Mouse (Mus musculus) cerebellum, adult 18-20 months (tissue): ENCODE data around the gene Nudt13.
A peak's percentile ranks its signal among the peaks of the same experiment; 100 is the strongest.
"Not testable (repeated sequence)": the region's sequence is repeated elsewhere in the genome, so short reads cannot be mapped to it uniquely, and the experiment has no call there.

ENCODE experiments used
- DNase-seq, 2 experiments: peaks; one replicate each; pipeline ENCODE4 v3.0.0; 2021

Nudt13 gene

GRCm38 (mm10) chr14:20294117-20294892 lies at the start of gene Nudt13:
Nudt13 (plus strand) TSS chr14:20294697.
- peak; percentile 80 to 93 for DNase-seq

DNA sequence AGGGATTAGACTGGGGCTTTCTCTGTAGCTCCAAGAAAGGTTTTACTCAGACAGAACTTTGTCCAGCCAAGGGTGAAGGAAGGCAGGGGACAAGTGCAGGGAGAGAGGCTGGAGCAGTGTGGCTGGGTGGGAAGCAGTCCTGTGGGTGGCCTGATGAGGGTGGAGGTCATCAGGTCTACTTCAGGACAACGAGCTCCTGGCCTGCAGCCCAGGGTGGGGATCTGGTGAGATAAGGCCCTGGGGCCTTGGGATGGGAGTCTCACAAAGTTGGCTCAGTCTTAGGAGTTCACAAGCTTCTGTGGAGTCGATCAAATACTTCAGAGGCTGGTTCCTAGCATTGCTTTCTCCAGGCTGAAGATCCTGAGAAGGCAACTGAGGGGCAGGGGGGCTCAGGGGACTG lies 49.2 kb upstream of the Nudt13 start:
- DNase-seq, result no peak

DNA sequence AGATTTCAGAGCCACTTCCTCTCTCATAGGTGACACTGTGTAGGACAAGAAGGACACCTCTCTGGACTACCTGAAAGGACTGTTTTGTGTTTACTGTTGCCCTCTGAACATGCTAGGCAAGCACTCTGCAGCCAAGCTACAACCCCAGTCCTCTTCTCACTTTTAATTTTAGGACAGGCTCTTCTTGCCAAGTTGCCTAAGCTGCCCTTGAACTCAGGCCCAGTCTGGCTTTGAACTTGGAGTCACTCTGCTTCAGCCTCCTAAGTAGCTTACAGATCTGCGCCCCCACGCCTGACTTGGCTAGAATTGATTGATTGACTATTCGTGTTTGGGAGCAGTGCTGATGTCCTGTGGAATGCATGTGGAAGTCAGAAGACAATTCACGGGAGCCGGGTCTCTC lies 48.6 kb upstream of the Nudt13 start:
- no peak for DNase-seq

GRCm38 (mm10) chr14:20246811-20247266 lies 47.7 kb upstream of the Nudt13 start:
- DNase-seq, result no peak

GRCm38 (mm10) chr14:20248001-20248400 lies 46.5 kb upstream of the Nudt13 start:
- no peak for DNase-seq

GRCm38 (mm10) chr14:20250237-20251171 lies 44.0 kb upstream of the Nudt13 start:
- peak in 1 of 2 experiments; percentile 15 for DNase-seq

- DNase-seq, result peak; percentile 66 to 75
Observed at GRCm38 (mm10) chr14:20258185-20259113, 36.0 kb upstream of the Nudt13 start.

DNA sequence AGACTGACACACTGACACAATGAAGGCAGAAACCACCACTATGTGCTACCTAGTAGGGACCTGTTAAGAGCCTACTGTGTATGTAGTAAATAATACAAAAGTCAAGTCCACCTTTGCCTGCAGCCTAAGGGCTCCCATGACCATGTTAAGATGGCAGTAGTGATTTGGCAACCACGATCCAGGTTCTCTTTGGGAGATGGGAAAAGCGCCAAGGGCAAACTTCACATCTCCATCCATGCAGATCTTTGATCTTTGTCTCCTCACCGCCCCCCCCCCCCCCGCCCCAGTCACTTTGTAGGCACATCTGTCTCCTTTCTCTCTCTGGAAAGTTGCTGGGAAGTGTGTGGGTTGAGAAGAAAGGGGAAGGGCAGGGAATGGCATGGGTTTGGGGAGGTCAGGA lies 32.2 kb upstream of the Nudt13 start:
- no peak for DNase-seq

DNA sequence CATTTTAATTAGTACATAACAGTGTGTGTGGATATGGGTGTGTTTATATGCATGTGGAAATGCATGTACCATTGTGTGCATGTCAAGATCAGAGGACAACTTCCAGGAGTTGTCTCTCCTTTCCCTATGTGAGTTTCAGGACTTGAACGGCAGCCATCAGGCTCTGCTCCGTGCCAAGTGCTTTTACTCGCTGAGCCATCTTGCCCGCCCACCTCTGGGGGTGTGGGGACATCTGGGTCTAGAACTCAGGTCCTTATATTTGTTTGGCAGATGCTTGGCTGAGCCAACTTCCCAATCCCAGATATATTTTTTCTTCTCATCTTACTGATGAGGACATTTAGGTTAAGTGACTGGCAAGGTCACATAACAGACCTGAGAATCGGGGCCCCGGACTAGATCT lies 26.1 kb upstream of the Nudt13 start:
- no peak for DNase-seq

DNA sequence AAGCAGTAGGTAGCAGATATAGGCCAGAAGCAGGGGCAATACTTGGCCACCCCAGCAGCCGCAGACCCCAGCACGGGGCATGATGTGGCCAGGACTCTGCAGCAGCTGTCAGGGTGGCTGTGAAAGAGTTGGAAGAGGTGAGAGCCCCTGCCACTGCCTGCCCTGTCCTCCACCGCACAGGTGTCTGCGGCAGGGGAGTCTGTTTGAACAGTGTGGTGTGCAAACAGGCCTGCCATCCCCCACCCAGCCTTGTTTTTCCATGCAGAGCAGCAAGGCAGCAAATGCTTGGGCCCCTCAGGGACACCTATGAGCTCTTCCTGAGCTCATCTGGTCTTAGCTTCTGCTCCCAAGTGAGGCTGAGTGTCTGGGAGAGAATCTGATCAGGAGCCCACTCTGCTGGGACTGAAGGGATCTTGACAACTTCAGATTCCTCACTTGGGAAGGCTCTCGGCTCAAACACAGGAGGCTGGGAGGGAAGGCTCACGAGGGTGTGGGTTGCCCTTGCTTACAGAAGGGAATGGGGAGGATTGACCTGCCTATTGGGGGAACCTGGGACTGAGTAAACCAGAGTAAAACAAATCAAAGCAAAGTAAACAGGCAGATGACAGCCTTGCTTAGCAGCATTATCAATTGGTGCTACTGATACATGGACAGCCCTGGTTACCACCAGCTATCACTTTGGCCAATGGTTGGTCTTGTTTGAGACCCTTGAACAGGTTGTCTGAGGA lies 25.3 kb upstream of the Nudt13 start, which contains the start of gene Kcnk16:
Kcnk16 (minus strand) TSS at position 118 of the 728 bp plus-strand sequence.
- no peak for DNase-seq

DNA sequence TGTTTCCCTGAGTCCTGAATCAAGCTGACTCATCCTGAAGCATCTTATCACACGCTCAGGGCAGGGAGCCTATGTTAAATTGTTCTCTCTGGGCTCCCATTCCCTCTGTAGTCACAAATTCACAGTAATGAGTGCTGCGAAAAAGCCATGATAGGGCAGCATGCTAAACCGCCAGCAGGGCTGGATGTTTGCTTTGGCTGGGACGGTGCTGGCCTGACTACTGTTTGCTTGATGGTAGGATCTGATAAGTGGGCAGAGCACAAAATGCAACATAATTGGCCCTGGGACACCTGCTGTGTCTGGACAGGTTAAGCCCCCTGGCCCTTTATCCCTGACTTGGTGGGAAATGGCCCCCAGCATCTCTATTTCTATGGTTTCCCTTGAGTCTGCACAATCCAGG lies 3.1 kb upstream of the Nudt13 start:
- DNase-seq, result no peak

DNA sequence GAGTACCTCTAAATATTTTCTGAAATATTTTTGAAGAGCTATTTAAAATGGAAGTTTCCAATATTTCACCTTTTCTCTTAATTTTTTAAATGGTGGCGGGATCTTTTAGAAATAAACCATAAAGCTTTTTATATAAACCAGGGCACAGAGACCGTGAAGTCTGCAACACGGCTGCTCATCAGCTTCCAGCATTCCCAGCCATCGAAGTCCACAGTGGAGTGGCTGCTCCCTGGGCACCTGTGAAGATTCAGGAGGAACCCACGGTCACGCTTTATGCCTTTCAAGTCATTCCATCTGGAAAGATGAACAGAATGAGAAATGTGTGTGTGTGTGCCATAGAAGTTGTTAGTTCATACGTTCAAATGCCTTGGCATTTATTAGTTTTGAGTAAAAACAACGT lies 450 bp downstream of the Nudt13 start:
- DNase-seq, result no peak

DNA sequence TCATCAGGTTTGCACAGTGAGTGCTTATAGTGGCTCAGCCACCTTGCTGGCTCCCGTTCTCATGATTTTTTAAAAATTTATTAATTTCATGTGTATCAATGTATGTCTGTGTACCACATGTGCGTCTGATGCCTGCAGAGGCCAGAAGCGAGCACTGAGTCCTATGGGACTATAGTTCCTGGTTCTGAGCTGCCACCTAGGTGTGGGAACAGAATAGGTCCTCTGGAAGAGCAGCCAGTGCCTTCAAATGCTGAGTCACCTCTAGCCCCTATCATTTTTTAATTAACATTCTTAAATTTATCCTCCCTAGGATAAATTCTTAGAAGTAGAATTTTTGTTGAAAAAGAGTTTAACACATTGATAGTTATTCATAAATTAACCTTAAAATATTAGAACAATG lies 3.1 kb downstream of the Nudt13 start:
- no peak for DNase-seq

GRCm38 (mm10) chr14:20298131-20298530 lies 3.6 kb downstream of the Nudt13 start:
- DNase-seq, result no peak

- DNase-seq, result not testable (repeated sequence)
Observed at GRCm38 (mm10) chr14:20305085-20305484, 10.6 kb downstream of the Nudt13 start.

GRCm38 (mm10) chr14:20315137-20315536 lies 20.6 kb downstream of the Nudt13 start:
- no peak for DNase-seq

DNA sequence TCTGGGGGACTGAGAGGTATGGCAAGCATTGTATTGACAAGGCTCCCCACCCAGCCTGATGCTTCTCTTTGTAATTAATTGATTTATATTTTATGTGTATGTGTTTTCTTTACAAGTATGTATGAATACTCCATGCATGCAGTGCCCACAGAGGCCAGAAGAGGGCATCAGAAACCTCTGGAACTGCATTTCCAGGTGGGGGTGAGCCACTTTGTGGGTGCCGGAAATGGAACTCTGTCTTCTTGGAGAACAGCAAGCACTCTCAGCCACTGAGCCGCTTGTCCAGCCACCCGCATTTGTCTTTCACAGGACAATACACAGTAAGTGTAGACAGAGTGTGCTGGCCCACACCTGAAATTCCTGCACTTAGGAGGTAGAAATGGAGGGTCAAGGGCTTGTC lies 24.9 kb downstream of the Nudt13 start:
- DNase-seq, result peak; percentile 30

DNA sequence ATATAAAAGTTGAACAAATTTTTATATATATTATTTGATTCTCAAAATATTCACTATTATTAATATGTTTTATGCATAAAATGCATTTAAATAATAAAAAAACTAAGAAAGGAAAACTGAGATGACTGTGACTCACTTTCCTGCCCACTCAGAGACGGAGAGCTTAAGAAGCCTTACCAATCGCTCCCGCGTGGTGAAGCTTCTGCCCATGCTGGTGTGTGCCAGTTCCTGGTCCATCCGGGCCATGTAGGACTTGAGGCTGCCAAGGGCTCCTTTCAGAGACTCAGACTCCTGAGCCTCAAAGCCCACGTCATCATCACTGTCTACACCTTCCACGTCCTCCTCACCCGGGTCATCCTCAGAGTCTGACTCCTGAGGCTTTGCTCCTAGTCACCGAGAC lies 29.7 kb downstream of the Nudt13 start:
- DNase-seq, result no peak

GRCm38 (mm10) chr14:20328474-20328873 lies 34.0 kb downstream of the Nudt13 start:
- DNase-seq, result no peak

GRCm38 (mm10) chr14:20331316-20331715 lies 36.8 kb downstream of the Nudt13 start:
- no peak for DNase-seq

DNA sequence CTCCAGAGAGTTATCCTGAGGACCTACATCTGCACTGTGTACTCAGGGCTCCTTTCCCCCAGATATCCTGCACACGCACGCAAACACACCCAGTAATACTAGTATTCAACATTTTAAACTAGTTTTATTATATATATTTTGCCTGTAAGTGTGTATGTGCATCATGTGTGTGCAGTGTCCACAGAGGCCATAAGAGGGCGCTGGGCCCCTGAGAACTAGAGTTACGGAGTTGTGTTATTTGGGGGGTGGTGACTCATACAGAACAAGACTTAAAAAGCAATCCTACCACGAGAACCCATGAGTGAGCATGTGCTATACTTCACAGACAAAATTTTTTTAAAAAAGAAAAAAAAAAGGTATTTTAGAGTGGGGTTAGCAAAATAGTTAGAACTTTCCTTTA lies 44.9 kb downstream of the Nudt13 start:
- no peak for DNase-seq

DNA sequence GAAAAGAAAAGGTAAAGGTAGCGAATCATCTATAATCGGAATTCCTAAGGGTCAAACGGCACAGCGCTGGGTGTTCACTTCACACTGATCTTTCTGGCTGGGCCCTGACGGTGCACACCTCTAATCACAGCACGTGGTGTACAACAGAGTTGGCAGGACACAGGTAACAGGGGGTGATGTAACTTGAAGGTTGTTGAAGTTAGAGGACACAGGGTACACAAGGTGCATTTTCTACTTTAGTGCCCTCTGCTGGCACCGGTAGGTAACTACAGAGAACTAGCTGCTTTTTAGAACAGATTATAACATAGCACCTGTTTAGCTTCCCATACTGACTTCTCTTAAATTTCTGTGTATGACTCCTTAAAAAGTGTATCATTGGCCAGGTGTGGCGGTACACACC lies 45.7 kb downstream of the Nudt13 start:
- DNase-seq, result peak in 1 of 2 experiments; percentile 18
